Mouse (Mus musculus): ENCODE data around the gene Cers4.

DNA sequence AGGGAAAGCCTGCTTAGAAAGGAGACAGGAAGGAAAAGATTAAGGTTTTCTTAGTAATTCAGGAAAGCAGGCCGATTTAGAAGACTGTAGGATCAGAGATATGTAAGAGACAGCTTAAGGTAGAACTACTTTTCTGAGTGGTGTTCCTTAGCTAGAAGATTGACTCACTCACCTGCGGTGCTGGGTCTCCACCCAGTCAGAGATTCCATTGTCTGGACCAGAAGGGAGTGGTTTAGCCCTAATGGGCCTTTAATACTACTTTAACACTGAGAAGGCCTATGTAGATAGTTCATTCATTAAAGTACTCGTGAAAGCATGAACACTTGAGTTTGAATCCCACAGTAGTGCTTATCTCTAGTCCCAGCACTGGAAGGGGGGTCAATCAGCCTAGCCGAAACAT lies 11.2 kb upstream of the Cers4 start:
- TF ChIP-seq GATA1 (IDR thresholded peaks at IDR 0.05; ENCODE audit: borderline replicate concordance, low read length): no peak
- TF ChIP-seq FLI1 (IDR thresholded peaks at IDR 0.05; ENCODE audit: low read length): no peak

Data from megakaryocyte, embryonic 14.5 days (primary cell).